Mouse (Mus musculus) CH12.LX (cell line): ENCODE results near the gene Hipk3. TPM values are rescaled to one million over a fixed set of nuclear protein-coding genes. Genes with fewer than 3 reads are reported as not detected.

ENCODE experiments used
- DNase-seq: peaks from one replicate; pipeline ENCODE4 v3.0.0-alpha.2; 2013; ENCODE audit errors: extremely low read depth
- H3K27ac ChIP-seq: 2 replicates; pipeline ENCODE4 v1.5.1; 2012; ENCODE audit warnings: low read depth, mild to moderate bottlenecking, control low read depth, moderate library complexity; ENCODE audit not compliant: insufficient read depth
- H3K27me3 ChIP-seq: replicated peaks from 2 replicates; pipeline ENCODE3; 2012; ENCODE audit warnings: inconsistent platforms
- H3K36me3 ChIP-seq, 2 experiments: replicated peaks in 1 of 2; 2 replicates each; pipeline versions ENCODE3 to v1.6.1; 2012; ENCODE audit warnings: inconsistent platforms in 1 of 2, low read length in 1 of 2, mild to moderate bottlenecking in 1 of 2, mixed read lengths in 1 of 2, moderate library complexity in 1 of 2; ENCODE audit not compliant: control insufficient read depth in 1 of 2, insufficient read depth in 1 of 2
- H3K4me1 ChIP-seq, 2 experiments: 2 replicates each; pipeline ENCODE4 v1.6.1; 2012; ENCODE audit warnings: inconsistent platforms in 1 of 2, moderate library complexity in 1 of 2; ENCODE audit not compliant: insufficient read depth in 2 of 2, control insufficient read depth in 1 of 2
- H3K4me2 ChIP-seq: 2 replicates; pipeline ENCODE4 v1.6.1; 2012; ENCODE audit warnings: low read depth, mild to moderate bottlenecking, control low read depth; ENCODE audit not compliant: poor library complexity, insufficient read depth, severe bottlenecking
- H3K4me3 ChIP-seq, 3 experiments: fragments of 150-350 bp in 1 of 3; sonication (generic) in 1 of 3; replicated peaks in 1 of 3; 2 replicates each; pipeline versions ENCODE3 to v1.5.1; 2011 to 2012; ENCODE audit warnings: low read depth in 2 of 3, low read length in 2 of 3, mild to moderate bottlenecking in 2 of 3, moderate library complexity in 2 of 3, control low read depth in 1 of 3, improper control_type of control experiment in 1 of 3, inconsistent platforms in 1 of 3, mixed read lengths in 1 of 3; ENCODE audit not compliant: poor library complexity in 1 of 3
- H3K79me2 ChIP-seq: replicated peaks from 2 replicates; pipeline ENCODE4 v1.6.1; 2012; ENCODE audit warnings: mild to moderate bottlenecking, moderate library complexity; ENCODE audit not compliant: control insufficient read depth, poor library complexity, insufficient read depth, severe bottlenecking; ENCODE audit errors: extremely low read depth
- H3K9ac ChIP-seq: 2 replicates; pipeline ENCODE4 v1.6.1; 2012; ENCODE audit warnings: low read depth, mild to moderate bottlenecking, control low read depth, moderate library complexity; ENCODE audit not compliant: insufficient read depth
- H3K9me3 ChIP-seq: replicated peaks from 2 replicates; pipeline ENCODE3; 2012; ENCODE audit warnings: low read length, inconsistent platforms, mixed read lengths
- CHD1 ChIP-seq: IDR thresholded peaks from 2 replicates; pipeline ENCODE4 v1.6.1; 2012; ENCODE audit warnings: low read depth, low read length, improper control_type of control experiment, inconsistent platforms
- CHD2 ChIP-seq: IDR thresholded peaks from 2 replicates; pipeline ENCODE4 v1.6.1; 2011; ENCODE audit warnings: low read length, improper control_type of control experiment
- CTCF ChIP-seq, 2 experiments: IDR thresholded peaks in 1 of 2; conservative IDR thresholded peaks in 1 of 2; 2 replicates each; pipeline ENCODE4 v1.5.1; 2011 to 2012; ENCODE audit warnings: low read depth in 2 of 2, low read length in 2 of 2, improper control_type of control experiment in 1 of 2, inconsistent platforms in 1 of 2, mild to moderate bottlenecking in 1 of 2, moderate library complexity in 1 of 2
- E2F4 ChIP-seq: IDR thresholded peaks from 2 replicates; pipeline ENCODE4 v1.6.1; 2011; ENCODE audit warnings: low read depth, low read length, improper control_type of control experiment; ENCODE audit not compliant: insufficient replicate concordance
- ELF1 ChIP-seq: IDR thresholded peaks from 2 replicates; pipeline ENCODE4 v1.6.1; 2014; ENCODE audit warnings: low read depth, mild to moderate bottlenecking, inconsistent platforms, low read length, improper control_type of control experiment
- EP300 ChIP-seq: IDR thresholded peaks from 2 replicates; pipeline ENCODE4 v1.6.1; 2011; ENCODE audit warnings: low read length, improper control_type of control experiment
- HCFC1 ChIP-seq: IDR thresholded peaks from 2 replicates; pipeline ENCODE4 v1.6.1; 2012; ENCODE audit warnings: low read depth, mild to moderate bottlenecking, inconsistent platforms, low read length, improper control_type of control experiment
- JUN ChIP-seq: IDR thresholded peaks from 2 replicates; pipeline ENCODE4 v1.6.1; 2011; ENCODE audit warnings: low read depth, mild to moderate bottlenecking, low read length, improper control_type of control experiment, moderate library complexity; ENCODE audit not compliant: insufficient read depth
- JUND ChIP-seq: conservative IDR thresholded peaks from 2 replicates; pipeline ENCODE4 v1.6.1; 2011; ENCODE audit warnings: low read depth, low read length, improper control_type of control experiment
- KAT2A ChIP-seq: IDR thresholded peaks from 2 replicates; pipeline ENCODE4 v1.6.1; 2012; ENCODE audit warnings: low read length, improper control_type of control experiment, inconsistent platforms; ENCODE audit not compliant: insufficient replicate concordance
- MAX ChIP-seq: IDR thresholded peaks from 2 replicates; pipeline ENCODE4 v1.6.1; 2011; ENCODE audit warnings: low read length, improper control_type of control experiment
- MEF2A ChIP-seq: IDR thresholded peaks from 2 replicates; pipeline ENCODE4 v1.6.1; 2014; ENCODE audit warnings: low read depth, mild to moderate bottlenecking, inconsistent platforms, low read length, improper control_type of control experiment, borderline replicate concordance
- MXI1 ChIP-seq: IDR thresholded peaks from 2 replicates; pipeline ENCODE4 v1.6.1; 2011; ENCODE audit warnings: mild to moderate bottlenecking, low read depth, low read length, improper control_type of control experiment
- NELFE ChIP-seq: IDR thresholded peaks from 2 replicates; pipeline ENCODE4 v1.6.1; 2011; ENCODE audit warnings: low read depth, low read length, improper control_type of control experiment
- NRF1 ChIP-seq: IDR thresholded peaks from 2 replicates; pipeline ENCODE4 v1.6.1; 2014; ENCODE audit warnings: low read depth, mild to moderate bottlenecking, inconsistent platforms, low read length, improper control_type of control experiment, moderate library complexity
- POLR2AphosphoS2 ChIP-seq: IDR thresholded peaks from 2 replicates; pipeline ENCODE4 v1.6.1; 2011; ENCODE audit warnings: low read depth, low read length, improper control_type of control experiment
- RAD21 ChIP-seq: IDR thresholded peaks from 2 replicates; pipeline ENCODE4 v1.6.1; 2011; ENCODE audit warnings: low read depth, mild to moderate bottlenecking, low read length, improper control_type of control experiment, moderate library complexity
- RCOR1 ChIP-seq: conservative IDR thresholded peaks from 2 replicates; pipeline ENCODE4 v1.6.1; 2012; ENCODE audit warnings: low read depth, mild to moderate bottlenecking, inconsistent platforms, low read length, improper control_type of control experiment
- SMC3 ChIP-seq: IDR thresholded peaks from 2 replicates; pipeline ENCODE4 v1.6.1; 2011; ENCODE audit warnings: low read depth, low read length, improper control_type of control experiment
- UBTF ChIP-seq: IDR thresholded peaks from 2 replicates; pipeline ENCODE4 v1.6.1; 2012; ENCODE audit warnings: low read depth, mild to moderate bottlenecking, inconsistent platforms, low read length, improper control_type of control experiment, moderate library complexity
- USF1 ChIP-seq: IDR thresholded peaks from 2 replicates; pipeline ENCODE4 v1.6.1; 2014; ENCODE audit warnings: low read depth, mild to moderate bottlenecking, inconsistent platforms, low read length, improper control_type of control experiment
- USF2 ChIP-seq: conservative IDR thresholded peaks from 2 replicates; pipeline ENCODE4 v1.6.1; 2011; ENCODE audit warnings: low read depth, low read length, improper control_type of control experiment
- ZC3H11A ChIP-seq: IDR thresholded peaks from 2 replicates; pipeline ENCODE4 v1.6.1; 2012; ENCODE audit warnings: low read depth, mild to moderate bottlenecking, inconsistent platforms, low read length, improper control_type of control experiment
- ZMIZ1 ChIP-seq: IDR thresholded peaks from 2 replicates; pipeline ENCODE4 v1.6.1; 2012; ENCODE audit warnings: low read depth, mild to moderate bottlenecking, inconsistent platforms, low read length, improper control_type of control experiment
- ZNF384 ChIP-seq: IDR thresholded peaks from 2 replicates; pipeline ENCODE4 v1.6.1; 2012; ENCODE audit warnings: low read depth, low read length, improper control_type of control experiment, inconsistent platforms
- dilution Hi-C: fragments of 300-500 bp; cut with MboI; formaldehyde crosslinking; loops from 2 replicates; pipeline ENCODE4 v1.14.3; 2020; ENCODE audit warnings: low sequenced_read_pairs; ENCODE audit not compliant: extremely low pct_unique_long_range_greater_than_20kb, extremely low pct_ligation_motif_present
- in situ Hi-C: fragments of 300-500 bp; cut with MboI; formaldehyde crosslinking; loops from 3 replicates; pipeline ENCODE4 v1.14.3; 2019; ENCODE audit warnings: low sequenced_read_pairs, low pct_ligation_motif_present, low pct_unique_long_range_greater_than_20kb, mixed read lengths
- polyA plus RNA-seq: library from polyadenylated mRNA; unstranded; fragments of >175 nt; gene quantifications from 2 replicates; pipeline ENCODE4 v1.2.1, GENCODE M21; 2012; ENCODE audit warnings: low read depth; ENCODE audit not compliant: insufficient read length
- total RNA-seq, 2 experiments: library from RNA; depleted of rRNA; stranded (reverse); fragments of 300-350 nt in 1 of 2; fragments of >200 nt in 1 of 2; gene quantifications; 2 replicates each; pipeline ENCODE4 v1.2.3; 2012 to 2014

Hipk3 gene
- total and polyA plus RNA-seq, 3 experiments = 14.8 to 19.5 (median 16.9) TPM

GRCm38 (mm10) chr2:104489851-104490250 is 4.4 kb downstream of the Hipk3 start:
- Histone ChIP-seq H3K4me1 (peaks cover 2 to 24% of the 10 kb centered on the region in 2 experiments; a peak in 3 of 4 replicates), H3K9me3 (no peaks in the 10 kb centered on the region), H3K27me3 (no peaks in the 10 kb centered on the region), H3K4me3 (no peak overlapping the region), H3K36me3 (peaks cover 0 to 7% of the 10 kb centered on the region in 2 experiments), H3K4me2 (no peak overlapping the region), H3K9ac (no peak overlapping the region)
- in situ Hi-C loops = loop anchor here (10.0 kb wide), 1 partner anchor 75 kb away; no protein-coding TSS in a partner anchor
- dilution Hi-C loops = no loop called here
- DNase-seq = no peak
- TF ChIP-seq ZC3H11A (no peak), KAT2A (no peak), EP300 (no peak), ELF1 (no peak), RAD21 (no peak), CHD2 (no peak), UBTF (no peak), MAX (no peak), CTCF (conservative IDR thresholded peaks at IDR 0.05 in 1 of 2, IDR thresholded peaks at IDR 0.05 in 1 of 2; ENCODE audit: low read depth in 2 of 2, low read length in 2 of 2) (no peak), USF2 (no peak), MXI1 (no peak), NELFE (no peak), HCFC1 (no peak), JUND (no peak), USF1 (no peak)
- TF ChIP-seq, all 38 proteins: peak for 0
- Histone ChIP-seq H3K79me2 (peaks cover 50% of the 10 kb centered on the region), H3K27ac (no peak overlapping the region)

- H3K27ac ChIP-seq = no peak overlapping the region
- no peak overlapping the region for H3K4me2 ChIP-seq
- peaks cover 48% of the 10 kb centered on the region for H3K79me2 ChIP-seq
- H3K36me3 ChIP-seq = peaks cover 0 to 14% of the 10 kb centered on the region in 2 experiments
- H3K9ac ChIP-seq = no peak overlapping the region
- H3K9me3 ChIP-seq = no peaks in the 10 kb centered on the region
- no peak for DNase-seq
- dilution Hi-C loops = no loop called here
- no peak for TF ChIP-seq SMC3
- TF ChIP-seq ZC3H11A = no peak
- no peak for TF ChIP-seq NRF1
- TF ChIP-seq E2F4 = no peak
- no peak for TF ChIP-seq EP300
- no peak for TF ChIP-seq POLR2AphosphoS2
- TF ChIP-seq KAT2A = no peak
- TF ChIP-seq ZMIZ1 = no peak
- TF ChIP-seq MEF2A = no peak
- TF ChIP-seq ZNF384 = no peak
- no peak for TF ChIP-seq RAD21
- TF ChIP-seq RCOR1 = no peak
- no peak for TF ChIP-seq ELF1
- no peak for TF ChIP-seq NELFE
- TF ChIP-seq MAX = no peak
- TF ChIP-seq HCFC1 = no peak
- TF ChIP-seq JUN = no peak
- TF ChIP-seq CHD1 = no peak
- no peak for TF ChIP-seq CHD2
- H3K4me3 ChIP-seq = no peak overlapping the region
- in situ Hi-C loops = no loop called here
- no peaks in the 10 kb centered on the region for H3K27me3 ChIP-seq
- H3K4me1 ChIP-seq = peaks cover 0 to 4% of the 10 kb centered on the region in 2 experiments; a peak in 1 of 4 replicates
Measured at GRCm38 (mm10) chr2:104484438-104484837, 9.8 kb downstream of the Hipk3 start.
